Mouse (Mus musculus) MEL (cell line): ENCODE measurements around the gene Vash1. TPM values are rescaled to one million over a fixed set of nuclear protein-coding genes. Genes with fewer than 3 reads are reported as not detected.
A peak's percentile ranks its signal among the peaks of the same experiment; 100 is the strongest.

Experiments used
- DNase-seq: peaks from one replicate; pipeline ENCODE4 v3.0.0; 2011; ENCODE audit warnings: low read depth, low spot score
- H3K27ac ChIP-seq: 2 replicates; pipeline ENCODE4 v1.5.1; 2012; ENCODE audit warnings: low read depth, mild to moderate bottlenecking, control low read depth, low read length, moderate library complexity; ENCODE audit not compliant: control insufficient read depth
- H3K27me3 ChIP-seq, 2 experiments: fragments of 150-350 bp in 1 of 2; sonication (generic) in 1 of 2; 2 replicates each; pipeline ENCODE4 v1.6.1; 2012; ENCODE audit warnings: low read length in 2 of 2, mild to moderate bottlenecking in 2 of 2, improper control_type of control experiment in 1 of 2, moderate library complexity in 1 of 2; ENCODE audit not compliant: insufficient read depth in 2 of 2, control insufficient read depth in 1 of 2
- H3K36me3 ChIP-seq, 2 experiments: 2 replicates each; pipeline ENCODE4 v1.6.1; 2012 to 2014; ENCODE audit warnings: low read length in 2 of 2, improper control_type of control experiment in 1 of 2, inconsistent platforms in 1 of 2, mild to moderate bottlenecking in 1 of 2; ENCODE audit not compliant: insufficient read depth in 2 of 2, control insufficient read depth in 1 of 2
- H3K4me1 ChIP-seq, 2 experiments: fragments of 150-350 bp in 1 of 2; sonication (generic) in 1 of 2; 2 replicates each; pipeline ENCODE4 v1.6.1; 2012; ENCODE audit warnings: low read length in 2 of 2, improper control_type of control experiment in 1 of 2, mild to moderate bottlenecking in 1 of 2; ENCODE audit not compliant: insufficient read depth in 2 of 2, control insufficient read depth in 1 of 2
- H3K4me3 ChIP-seq, 2 experiments: fragments of 150-350 bp in 1 of 2; sonication (generic) in 1 of 2; 2 replicates each; pipeline ENCODE4 v1.5.1; 2012; ENCODE audit warnings: low read depth in 2 of 2, low read length in 2 of 2, mild to moderate bottlenecking in 2 of 2, moderate library complexity in 2 of 2, control low read depth in 1 of 2, improper control_type of control experiment in 1 of 2; ENCODE audit not compliant: control insufficient read depth in 1 of 2, insufficient read depth in 1 of 2
- H3K79me2 ChIP-seq: 2 replicates; pipeline ENCODE4 v1.6.1; 2012; ENCODE audit warnings: mild to moderate bottlenecking, low read length, moderate library complexity; ENCODE audit not compliant: control insufficient read depth, poor library complexity, insufficient read depth
- H3K9ac ChIP-seq: 2 replicates; pipeline ENCODE4 v1.6.1; 2012; ENCODE audit warnings: low read depth, mild to moderate bottlenecking, control low read depth, low read length, moderate library complexity; ENCODE audit not compliant: control insufficient read depth, poor library complexity, severe bottlenecking
- H3K9me3 ChIP-seq: fragments of 150-350 bp; sonication (generic); replicated peaks from 2 replicates; pipeline ENCODE4 v1.6.1; 2012; ENCODE audit warnings: mild to moderate bottlenecking, low read length, improper control_type of control experiment, moderate library complexity; ENCODE audit not compliant: insufficient read depth
- CHD2 ChIP-seq: IDR thresholded peaks from 2 replicates; pipeline ENCODE4 v1.6.1; 2011; ENCODE audit warnings: low read length, improper control_type of control experiment
- E2F4 ChIP-seq: IDR thresholded peaks from 2 replicates; pipeline ENCODE4 v1.6.1; 2011; ENCODE audit warnings: low read depth, low read length, improper control_type of control experiment, borderline replicate concordance
- GABPA ChIP-seq: IDR thresholded peaks from 2 replicates; pipeline ENCODE4 v1.6.1; 2012; ENCODE audit warnings: low read depth, mild to moderate bottlenecking, inconsistent platforms, low read length, improper control_type of control experiment, moderate library complexity
- GATA1 ChIP-seq: IDR thresholded peaks from 2 replicates; pipeline ENCODE4 v1.6.1; 2011; ENCODE audit warnings: low read depth, low read length, improper control_type of control experiment
- JUND ChIP-seq: IDR thresholded peaks from 2 replicates; pipeline ENCODE4 v1.6.1; 2011; ENCODE audit warnings: low read depth, mild to moderate bottlenecking, improper control_type of control experiment, low read length
- MAFK ChIP-seq: IDR thresholded peaks from 2 replicates; pipeline ENCODE4 v1.6.1; 2011; ENCODE audit warnings: low read depth, mild to moderate bottlenecking, low read length, improper control_type of control experiment, borderline replicate concordance
- MAX ChIP-seq: IDR thresholded peaks from 2 replicates; pipeline ENCODE4 v1.6.1; 2011; ENCODE audit warnings: low read length, improper control_type of control experiment
- MXI1 ChIP-seq: IDR thresholded peaks from 2 replicates; pipeline ENCODE4 v1.6.1; 2011; ENCODE audit warnings: mild to moderate bottlenecking, low read depth, low read length, improper control_type of control experiment
- MYB ChIP-seq: IDR thresholded peaks from 2 replicates; pipeline ENCODE4 v1.6.1; 2011; ENCODE audit warnings: mild to moderate bottlenecking, low read depth, low read length, improper control_type of control experiment
- MYC ChIP-seq: IDR thresholded peaks from 2 replicates; pipeline ENCODE4 v1.6.1; 2011; ENCODE audit warnings: low read depth, mild to moderate bottlenecking, low read length, improper control_type of control experiment, moderate library complexity
- NELFE ChIP-seq: IDR thresholded peaks from 2 replicates; pipeline ENCODE4 v1.6.1; 2011; ENCODE audit warnings: low read depth, low read length, improper control_type of control experiment
- NRF1 ChIP-seq: IDR thresholded peaks from 2 replicates; pipeline ENCODE4 v1.6.1; 2014; ENCODE audit warnings: low read depth, mild to moderate bottlenecking, inconsistent platforms, low read length, improper control_type of control experiment, moderate library complexity; ENCODE audit not compliant: poor library complexity, insufficient read depth, severe bottlenecking
- POLR2A ChIP-seq, 2 experiments: IDR thresholded peaks; 2 replicates each; pipeline ENCODE4 v1.6.1; 2011 to 2012; ENCODE audit warnings: low read length in 2 of 2, mild to moderate bottlenecking in 2 of 2, control low read depth in 1 of 2, improper control_type of control experiment in 1 of 2, low read depth in 1 of 2, moderate library complexity in 1 of 2; ENCODE audit not compliant: control insufficient read depth in 1 of 2, insufficient read depth in 1 of 2, poor library complexity in 1 of 2
- POLR2AphosphoS5 ChIP-seq: IDR thresholded peaks from 2 replicates; pipeline ENCODE4 v1.6.1; 2012; ENCODE audit warnings: low read depth, borderline replicate concordance, mild to moderate bottlenecking, inconsistent platforms, low read length, moderate library complexity, mixed read lengths
- RAD21 ChIP-seq: IDR thresholded peaks from 2 replicates; pipeline ENCODE4 v1.6.1; 2011; ENCODE audit warnings: mild to moderate bottlenecking, low read depth, low read length, improper control_type of control experiment
- SIN3A ChIP-seq: IDR thresholded peaks from 2 replicates; pipeline ENCODE4 v1.6.1; 2012; ENCODE audit warnings: low read length, improper control_type of control experiment, inconsistent platforms
- SMC3 ChIP-seq: IDR thresholded peaks from 2 replicates; pipeline ENCODE4 v1.6.1; 2011; ENCODE audit warnings: low read depth, low read length, improper control_type of control experiment
- TAL1 ChIP-seq: IDR thresholded peaks from 2 replicates; pipeline ENCODE4 v1.6.1; 2012; ENCODE audit warnings: mild to moderate bottlenecking, inconsistent platforms, low read length, moderate library complexity, mixed read lengths
- TBP ChIP-seq: IDR thresholded peaks from 2 replicates; pipeline ENCODE4 v1.8.0; 2011; ENCODE audit warnings: low read depth, low read length, improper control_type of control experiment
- TCF12 ChIP-seq: IDR thresholded peaks from 2 replicates; pipeline ENCODE4 v1.6.1; 2014; ENCODE audit warnings: low read depth, mild to moderate bottlenecking, inconsistent platforms, low read length, improper control_type of control experiment, moderate library complexity
- UBTF ChIP-seq: IDR thresholded peaks from 2 replicates; pipeline ENCODE4 v1.6.1; 2012; ENCODE audit warnings: low read depth, mild to moderate bottlenecking, inconsistent platforms, low read length, improper control_type of control experiment, moderate library complexity, borderline replicate concordance; ENCODE audit not compliant: insufficient read depth
- USF2 ChIP-seq, 2 experiments: IDR thresholded peaks; 2 replicates each; pipeline ENCODE4 v1.6.1; 2011 to 2012; ENCODE audit warnings: improper control_type of control experiment in 2 of 2, low read length in 2 of 2, borderline replicate concordance in 1 of 2, inconsistent platforms in 1 of 2, low read depth in 1 of 2, mild to moderate bottlenecking in 1 of 2; ENCODE audit not compliant: insufficient read depth in 1 of 2
- ZC3H11A ChIP-seq: IDR thresholded peaks from 2 replicates; pipeline ENCODE4 v1.6.1; 2012; ENCODE audit warnings: low read depth, mild to moderate bottlenecking, inconsistent platforms, low read length, improper control_type of control experiment
- polyA plus RNA-seq, 2 experiments: library from polyadenylated mRNA; stranded (reverse) in 1 of 2; unstranded in 1 of 2; fragments of >175 nt in 1 of 2; fragments of >200 nt in 1 of 2; gene quantifications; 2 replicates each; pipeline versions ENCODE4 v1.2.1 to v1.2.4; 2012; ENCODE audit warnings: low replicate concordance in 2 of 2, low read depth in 1 of 2; ENCODE audit not compliant: insufficient read length in 2 of 2, insufficient read depth in 1 of 2, missing spikeins in 1 of 2
- total RNA-seq: library from RNA; depleted of rRNA; stranded (reverse); fragments of 300-350 nt; gene quantifications from 2 replicates; pipeline ENCODE4 v1.2.3, GENCODE M21; 2012

Gene Vash1
- total and polyA plus RNA-seq, 3 experiments, result 0.24 to 0.39 TPM; not detected in 1

GRCm38 (mm10) chr12:86685275-86685674 is 6.8 kb downstream of the Vash1 start:
- no peaks in the 10 kb centered on the region for H3K36me3 ChIP-seq
- 0 out of 4 replicates have a peak, but pooled peaks cover 0 to 8% of the 10 kb centered on the region in 2 experiments for H3K4me1 ChIP-seq
- H3K9me3 ChIP-seq, result no peaks in the 10 kb centered on the region
- H3K27ac ChIP-seq, result no peak overlapping the region
- H3K9ac ChIP-seq, result no peak overlapping the region
- no peaks in the 10 kb centered on the region for H3K27me3 ChIP-seq
- H3K79me2 ChIP-seq, result no peaks in the 10 kb centered on the region
- no peak for DNase-seq
- no peak overlapping the region for H3K4me3 ChIP-seq
- TF ChIP-seq NRF1, result no peak
- no peak for TF ChIP-seq MYC
- TF ChIP-seq GATA1, result no peak
- TF ChIP-seq RAD21, result no peak
- no peak for TF ChIP-seq POLR2AphosphoS5
- no peak for TF ChIP-seq NELFE
- TF ChIP-seq MAFK, result no peak
- no peak for TF ChIP-seq E2F4
- no peak for TF ChIP-seq POLR2A (IDR thresholded peaks at IDR 0.05; ENCODE audit: control insufficient read depth in 1 of 2, insufficient read depth in 1 of 2, low read depth in 1 of 2, low read length in 2 of 2, poor library complexity in 1 of 2)
- TF ChIP-seq CHD2, result no peak
- TF ChIP-seq TCF12, result no peak
- no peak for TF ChIP-seq TBP
- no peak for TF ChIP-seq UBTF
- no peak for TF ChIP-seq USF2 (IDR thresholded peaks at IDR 0.05; ENCODE audit: borderline replicate concordance in 1 of 2, insufficient read depth in 1 of 2, low read depth in 1 of 2, low read length in 2 of 2)
- no peak for TF ChIP-seq ZC3H11A
- no peak for TF ChIP-seq GABPA

DNA sequence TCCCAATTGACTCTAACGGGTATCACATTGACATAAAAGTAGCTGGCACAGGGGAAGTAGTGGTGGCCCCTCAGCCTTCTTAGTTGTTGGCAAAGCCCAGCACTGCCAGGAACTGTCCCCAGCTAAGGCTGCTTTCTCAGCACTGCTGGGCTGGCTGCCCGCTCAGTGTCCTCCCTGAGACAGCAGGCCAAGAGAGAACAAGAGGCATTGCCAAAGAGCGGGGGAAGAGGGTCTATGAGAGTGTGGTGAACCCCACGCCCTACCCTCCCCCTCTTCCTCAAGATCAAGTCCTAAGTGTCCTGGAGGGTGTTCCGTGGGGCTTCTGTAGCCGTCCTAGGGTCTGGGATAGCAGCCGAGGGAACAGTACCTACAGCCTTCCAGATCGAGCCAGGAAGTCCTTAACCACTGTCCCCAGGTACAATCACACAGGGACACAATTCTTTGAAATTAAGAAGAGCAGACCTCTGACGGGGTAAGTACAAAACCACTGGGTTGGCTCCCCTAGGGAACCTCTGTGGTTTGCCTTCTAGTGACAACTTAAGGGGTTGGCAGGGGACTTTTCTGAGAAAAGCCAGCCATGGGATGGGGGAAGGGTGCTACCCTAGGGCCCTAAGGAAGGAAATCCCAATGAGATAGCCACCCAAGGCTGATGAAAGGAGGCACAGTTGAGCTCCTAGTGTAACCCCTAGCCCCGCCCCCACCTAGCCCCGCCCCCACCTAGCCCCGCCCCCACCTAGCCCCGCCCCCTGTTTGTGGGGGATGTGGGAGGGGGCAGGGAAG is 8.2 kb downstream of the Vash1 start:
- no peaks in the 10 kb centered on the region for H3K27me3 ChIP-seq
- peak; percentile 13 for DNase-seq
- no peaks in the 10 kb centered on the region for H3K36me3 ChIP-seq
- H3K9ac ChIP-seq, result no peak overlapping the region
- TF ChIP-seq CHD2 (no peak), SMC3 (no peak), MAX (no peak), TAL1 (no peak), JUND (no peak), TBP (no peak), RAD21 (no peak), POLR2AphosphoS5 (no peak), MYB (no peak), ZC3H11A (no peak), SIN3A (no peak), MXI1 (no peak)
- TF ChIP-seq, all 39 proteins: peak for 0
- Histone ChIP-seq H3K4me1 (0 out of 4 replicates have a peak, but pooled peaks cover 0 to 8% of the 10 kb centered on the region in 2 experiments), H3K9me3 (no peaks in the 10 kb centered on the region), H3K79me2 (no peaks in the 10 kb centered on the region), H3K4me3 (no peak overlapping the region), H3K27ac (no peak overlapping the region)
